Mouse (Mus musculus) kidney, embryonic 16.5 days (tissue): ENCODE measurements around the gene Ercc6. TPM values are rescaled to one million over a fixed set of nuclear protein-coding genes. Genes with fewer than 3 reads are reported as not detected.
A peak's percentile ranks its signal among the peaks of the same experiment; 100 is the strongest.

Source experiments
- ATAC-seq: fragments of 200-750 bp; cut with Nextera tagmentation; 2 replicates; pipeline ENCODE4 v1.8.0; 2017; ENCODE audit warnings: moderate TSS enrichment; ENCODE audit not compliant: low FRiP score, low TSS enrichment
- H3K27ac ChIP-seq: fragments of 300-500 bp; sonication (generic); 2 replicates; pipeline ENCODE4 v1.5.1; 2014; ENCODE audit warnings: low read length
- H3K27me3 ChIP-seq: fragments of 300-500 bp; sonication (generic); 2 replicates; pipeline ENCODE4 v1.6.1; 2014; ENCODE audit warnings: low read length, control low read depth, mixed read lengths; ENCODE audit not compliant: insufficient read depth
- H3K36me3 ChIP-seq: fragments of 300-500 bp; sonication (generic); 2 replicates; pipeline ENCODE4 v1.6.1; 2014; ENCODE audit warnings: low read length, control low read depth, mixed read lengths; ENCODE audit not compliant: insufficient read depth
- H3K4me1 ChIP-seq: fragments of 300-500 bp; sonication (generic); 2 replicates; pipeline ENCODE4 v1.6.1; 2014; ENCODE audit warnings: low read length, control low read depth, mixed read lengths; ENCODE audit not compliant: insufficient read depth
- H3K4me2 ChIP-seq: fragments of 300-500 bp; sonication (generic); replicated peaks from 2 replicates; pipeline ENCODE4 v1.6.1; 2014; ENCODE audit warnings: low read depth, low read length
- H3K4me3 ChIP-seq: fragments of 300-500 bp; sonication (generic); 2 replicates; pipeline ENCODE4 v1.5.1; 2014; ENCODE audit warnings: mild to moderate bottlenecking, low read length
- H3K9ac ChIP-seq: fragments of 300-500 bp; sonication (generic); replicated peaks from 2 replicates; pipeline ENCODE4 v1.6.1; 2014; ENCODE audit warnings: low read length
- H3K9me3 ChIP-seq: fragments of 300-500 bp; sonication (generic); 2 replicates; pipeline ENCODE4 v1.6.1; 2016; ENCODE audit warnings: low read length, control low read depth
- WGBS: fragments of 180-500 bp; shearing (Covaris S2); extraction: QIAGEN DNeasy Blood & Tissue Kit; methylation state at CpG from one replicate; pipeline ENCODE4 v1.1.7; 2014; 5-methylcytosine and 5-hydroxymethylcytosine counted together
- polyA plus RNA-seq: library from polyadenylated mRNA; unstranded; fragments of >200 nt; fragmentation: Nextera tagmentation; extraction: Ambion mirVana; gene quantifications from 2 replicates; pipeline ENCODE4 v1.2.1, GENCODE M21; 2015

The Ercc6 gene
- polyA plus RNA-seq, 1 experiment from 2014 or later = 17.7 TPM

DNA sequence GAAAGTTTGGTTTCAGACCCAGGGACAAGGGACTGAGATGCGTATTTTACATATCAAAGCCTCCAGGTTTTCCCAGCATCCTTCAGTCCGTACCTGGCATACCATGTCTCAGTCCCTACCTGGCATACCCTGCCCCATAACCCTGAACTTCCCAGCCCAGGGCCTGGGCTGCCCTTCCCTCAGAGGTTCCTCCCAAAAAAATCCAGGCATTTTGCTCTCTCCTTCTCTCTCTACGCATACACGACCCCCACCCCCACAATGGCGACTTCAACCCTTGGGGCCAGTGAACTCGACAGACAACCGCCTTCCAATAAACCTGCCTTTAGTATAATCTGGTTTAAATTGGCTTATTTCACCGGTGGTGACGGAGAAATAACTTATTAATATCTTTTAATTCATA, 409 bp upstream of the Ercc6 start:
- peak overlapping the region; percentile 87 for H3K4me3 ChIP-seq
- no peaks in the 10 kb centered on the region for H3K9me3 ChIP-seq
- peaks cover 12% of the 10 kb centered on the region for H3K36me3 ChIP-seq
- H3K4me2 ChIP-seq = peak overlapping the region; percentile 80
- H3K27me3 ChIP-seq = no peaks in the 10 kb centered on the region
- H3K27ac ChIP-seq = no peak overlapping the region
- peak overlapping the region; percentile 68; the same call in 1 of the 2 replicates for H3K9ac ChIP-seq
- H3K4me1 ChIP-seq = peaks cover 14% of the 10 kb centered on the region
- 0 out of 2 replicates have a peak, but pooled peaks have one; percentile 28 for ATAC-seq
- WGBS = 48% methylated on average over 9 of the region's 9 CpGs

DNA sequence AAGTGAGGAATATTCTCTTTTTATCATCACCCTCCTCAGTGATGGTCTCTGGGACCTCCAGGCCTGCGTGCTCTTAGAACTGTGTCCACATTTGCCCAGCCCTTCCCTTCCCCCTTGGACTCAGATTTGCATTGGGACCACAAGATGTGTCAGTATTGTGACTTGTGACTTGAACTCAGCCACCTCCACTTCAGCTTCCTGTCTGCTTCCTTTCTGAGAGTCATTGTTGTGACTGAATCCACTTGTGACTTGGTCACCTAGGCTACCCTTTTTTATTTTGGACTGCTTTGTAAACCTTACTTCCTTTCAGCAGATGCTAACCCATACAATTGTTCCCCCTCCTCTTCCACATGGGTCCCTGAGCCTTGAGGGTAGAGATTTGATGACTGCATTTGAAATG, 2.8 kb downstream of the Ercc6 start:
- no peak overlapping the region for H3K4me2 ChIP-seq
- H3K4me3 ChIP-seq = no peak overlapping the region
- no peak for ATAC-seq
- 78% methylated on average over 1 of the region's 1 CpGs for WGBS
- H3K27me3 ChIP-seq = no peaks in the 10 kb centered on the region
- peaks cover 22% of the 10 kb centered on the region for H3K36me3 ChIP-seq
- no peak overlapping the region for H3K27ac ChIP-seq
- H3K9ac ChIP-seq = no peak overlapping the region
- H3K9me3 ChIP-seq = no peaks in the 10 kb centered on the region
- peaks cover 14% of the 10 kb centered on the region for H3K4me1 ChIP-seq

- WGBS = 96% methylated on average over 2 of the region's 2 CpGs
- no peak for ATAC-seq
- H3K4me3 ChIP-seq = no peak overlapping the region
- H3K9me3 ChIP-seq = no peaks in the 10 kb centered on the region
- peaks cover 10% of the 10 kb centered on the region for H3K4me1 ChIP-seq
- H3K9ac ChIP-seq = no peak overlapping the region
- H3K27ac ChIP-seq = no peak overlapping the region
- H3K4me2 ChIP-seq = no peak overlapping the region
- no peaks in the 10 kb centered on the region for H3K27me3 ChIP-seq
- peaks cover 25% of the 10 kb centered on the region for H3K36me3 ChIP-seq
These were observed 5.2 kb downstream of the Ercc6 start for GRCm38 (mm10) chr14:32518543-32518942.

DNA sequence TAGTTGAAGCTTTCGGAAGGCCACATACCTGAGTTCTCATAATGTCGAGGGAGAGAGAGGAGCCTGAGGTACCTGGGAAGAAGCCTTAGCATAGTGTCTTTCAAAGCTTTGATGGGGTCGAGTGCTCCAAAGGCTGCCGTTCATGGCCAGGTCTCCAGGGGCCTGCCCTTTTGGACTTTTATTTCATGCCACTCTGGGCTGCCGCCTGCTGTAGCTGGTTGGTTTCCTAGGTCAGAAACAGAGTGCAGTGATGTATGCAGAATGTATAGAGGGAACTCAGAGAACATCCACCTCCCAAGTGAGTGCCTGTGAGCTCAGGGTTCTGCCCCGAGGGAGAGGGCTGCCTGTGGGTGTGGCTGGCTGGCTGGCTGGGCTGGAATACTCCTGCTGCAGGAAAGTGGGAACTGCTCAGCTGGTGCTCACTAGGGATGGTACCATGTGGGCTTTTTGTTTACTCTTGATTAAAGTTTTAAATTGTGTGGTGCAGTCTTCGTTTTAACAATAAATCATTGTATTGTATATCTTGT, 7.1 kb downstream of the Ercc6 start:
- Histone ChIP-seq H3K27me3 (no peaks in the 10 kb centered on the region), H3K4me1 (no peaks in the 10 kb centered on the region), H3K36me3 (peaks cover 25% of the 10 kb centered on the region), H3K9me3 (no peaks in the 10 kb centered on the region), H3K27ac (peak overlapping the region; percentile 35; the same call in 1 of the 2 replicates), H3K9ac (no peak overlapping the region), H3K4me3 (no peak overlapping the region), H3K4me2 (no peak overlapping the region)
- ATAC-seq = peak; percentile 82
- 57% methylated on average over 7 of the region's 7 CpGs for WGBS

- H3K27ac ChIP-seq = no peak overlapping the region
- no peak overlapping the region for H3K4me3 ChIP-seq
- no peaks in the 10 kb centered on the region for H3K9me3 ChIP-seq
- no peaks in the 10 kb centered on the region for H3K4me1 ChIP-seq
- no peak for ATAC-seq
- H3K27me3 ChIP-seq = no peaks in the 10 kb centered on the region
- H3K36me3 ChIP-seq = peaks cover 29% of the 10 kb centered on the region
- H3K9ac ChIP-seq = no peak overlapping the region
- no peak overlapping the region for H3K4me2 ChIP-seq
- 89% methylated on average over 2 of the region's 2 CpGs for WGBS
These were observed 9.0 kb downstream of the Ercc6 start for GRCm38 (mm10) chr14:32522336-32522735.

DNA sequence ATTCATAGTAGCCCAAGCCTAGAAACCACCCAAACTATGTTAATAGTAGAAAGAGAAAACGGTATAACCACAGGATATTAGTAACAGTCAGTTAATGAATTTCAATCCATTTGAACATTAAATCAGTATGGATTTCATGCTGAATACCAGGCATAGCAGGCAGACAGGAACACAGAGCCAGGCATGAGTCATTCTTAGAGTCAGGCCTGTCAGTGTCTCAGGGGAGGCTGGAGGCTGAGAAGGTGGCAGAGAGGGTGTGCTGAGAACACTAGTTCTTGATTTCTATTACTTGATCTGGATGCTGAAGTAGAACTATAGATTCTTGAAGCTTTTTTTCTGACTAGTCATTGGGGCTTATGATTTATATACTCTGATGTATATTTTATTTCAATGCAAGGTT, 10.8 kb downstream of the Ercc6 start:
- no peaks in the 10 kb centered on the region for H3K4me1 ChIP-seq
- no peaks in the 10 kb centered on the region for H3K27me3 ChIP-seq
- WGBS = 90% methylated on average over 1 of the region's 1 CpGs
- H3K4me2 ChIP-seq = no peak overlapping the region
- H3K9ac ChIP-seq = no peak overlapping the region
- ATAC-seq = no peak
- no peaks in the 10 kb centered on the region for H3K9me3 ChIP-seq
- H3K27ac ChIP-seq = no peak overlapping the region
- no peak overlapping the region for H3K4me3 ChIP-seq
- peaks cover 25% of the 10 kb centered on the region for H3K36me3 ChIP-seq

- H3K4me2 ChIP-seq = no peak overlapping the region
- H3K27me3 ChIP-seq = no peaks in the 10 kb centered on the region
- H3K9ac ChIP-seq = no peak overlapping the region
- ATAC-seq = no peak
- H3K36me3 ChIP-seq = peaks cover 22% of the 10 kb centered on the region
- no peaks in the 10 kb centered on the region for H3K4me1 ChIP-seq
- no peak overlapping the region for H3K27ac ChIP-seq
- no peaks in the 10 kb centered on the region for H3K9me3 ChIP-seq
- H3K4me3 ChIP-seq = no peak overlapping the region
- WGBS = 81% methylated on average over 14 of the region's 14 CpGs
These were observed 12.8 kb downstream of the Ercc6 start for GRCm38 (mm10) chr14:32525996-32526705.

GRCm38 (mm10) chr14:32527211-32527610, 13.9 kb downstream of the Ercc6 start:
- H3K4me3 ChIP-seq = no peak overlapping the region
- WGBS = 93% methylated on average over 9 of the region's 9 CpGs
- no peak overlapping the region for H3K4me2 ChIP-seq
- H3K27ac ChIP-seq = no peak overlapping the region
- no peak for ATAC-seq
- no peaks in the 10 kb centered on the region for H3K9me3 ChIP-seq
- H3K36me3 ChIP-seq = peaks cover 22% of the 10 kb centered on the region
- H3K27me3 ChIP-seq = no peaks in the 10 kb centered on the region
- H3K4me1 ChIP-seq = no peaks in the 10 kb centered on the region
- no peak overlapping the region for H3K9ac ChIP-seq

DNA sequence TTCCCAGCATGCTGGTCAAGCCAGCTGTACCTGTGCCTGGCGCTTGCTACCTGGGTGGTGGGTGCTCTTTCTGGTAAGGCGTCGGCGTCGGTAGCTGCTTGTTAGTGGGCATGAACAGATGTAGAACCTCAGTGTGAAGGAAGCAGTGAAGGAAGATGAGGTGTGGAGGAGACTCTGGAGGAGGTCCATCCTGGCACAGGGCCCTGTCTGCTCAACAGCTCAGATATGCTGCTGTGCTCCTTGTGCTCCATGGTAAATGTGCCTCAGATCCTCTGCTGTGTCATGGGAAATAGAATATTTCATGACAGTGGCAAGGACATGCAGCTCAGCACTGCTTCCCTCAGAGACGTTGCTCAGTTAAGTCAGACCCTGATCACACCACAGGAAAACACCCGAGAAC, 15.7 kb downstream of the Ercc6 start:
- H3K27me3 ChIP-seq = no peaks in the 10 kb centered on the region
- H3K4me1 ChIP-seq = 0 out of 2 replicates have a peak, but pooled peaks cover 3% of the 10 kb centered on the region
- H3K9me3 ChIP-seq = no peaks in the 10 kb centered on the region
- no peak for ATAC-seq
- H3K36me3 ChIP-seq = peaks cover 19% of the 10 kb centered on the region
- no peak overlapping the region for H3K4me2 ChIP-seq
- no peak overlapping the region for H3K9ac ChIP-seq
- no peak overlapping the region for H3K4me3 ChIP-seq
- 94% methylated on average over 7 of the region's 7 CpGs for WGBS
- H3K27ac ChIP-seq = no peak overlapping the region

- peaks cover 19% of the 10 kb centered on the region for H3K36me3 ChIP-seq
- no peak overlapping the region for H3K9ac ChIP-seq
- H3K27me3 ChIP-seq = no peaks in the 10 kb centered on the region
- no peak for ATAC-seq
- 0 out of 2 replicates have a peak, but pooled peaks cover 3% of the 10 kb centered on the region for H3K4me1 ChIP-seq
- no peak overlapping the region for H3K27ac ChIP-seq
- WGBS = 6% methylated on average over 2 of the region's 2 CpGs
- no peak overlapping the region for H3K4me3 ChIP-seq
- no peaks in the 10 kb centered on the region for H3K9me3 ChIP-seq
- no peak overlapping the region for H3K4me2 ChIP-seq
These were observed 17.6 kb downstream of the Ercc6 start for GRCm38 (mm10) chr14:32530896-32531295.
